Mouse (Mus musculus) kidney, adult 2 months (tissue): ENCODE data around the gene Ctbp1. TPM values are rescaled to one million over a fixed set of nuclear protein-coding genes. Genes with fewer than 3 reads are reported as not detected.

Source experiments
- DNase-seq: peaks from one replicate; pipeline ENCODE4 v3.0.0; 2021
- H3K27ac ChIP-seq: fragments of 200-500 bp; 2 replicates; pipeline ENCODE4 v1.5.1; 2012; ENCODE audit warnings: low read depth, low read length, control low read depth, inconsistent platforms; ENCODE audit not compliant: insufficient read depth
- H3K27me3 ChIP-seq: fragments of 200-500 bp; replicated peaks from 2 replicates; pipeline ENCODE4 v1.6.1; 2012; ENCODE audit warnings: mild to moderate bottlenecking, moderate library complexity, low read length, inconsistent platforms; ENCODE audit not compliant: control insufficient read depth, insufficient read depth
- H3K36me3 ChIP-seq: fragments of 200-500 bp; 2 replicates; pipeline ENCODE4 v1.6.1; 2012; ENCODE audit warnings: mild to moderate bottlenecking, moderate library complexity, low read length, inconsistent platforms; ENCODE audit not compliant: control insufficient read depth, insufficient read depth
- H3K4me1 ChIP-seq: fragments of 200-500 bp; 2 replicates; pipeline ENCODE4 v1.6.1; 2011; ENCODE audit warnings: low read length; ENCODE audit not compliant: control insufficient read depth, insufficient read depth
- H3K4me3 ChIP-seq: fragments of 200-500 bp; 2 replicates; pipeline ENCODE4 v1.5.1; 2011; ENCODE audit warnings: mild to moderate bottlenecking, low read depth, low read length, control low read depth; ENCODE audit not compliant: insufficient read depth
- CTCF ChIP-seq: fragments of 200-500 bp; conservative IDR thresholded peaks from 2 replicates; pipeline ENCODE4 v1.5.1; 2011; ENCODE audit warnings: low read depth, mild to moderate bottlenecking, control low read depth, low read length, moderate library complexity, mixed read lengths; ENCODE audit not compliant: insufficient read depth, insufficient read length
- POLR2A ChIP-seq: fragments of 200-500 bp; IDR thresholded peaks from one replicate; pipeline ENCODE4 v1.6.1; 2011; ENCODE audit warnings: low read depth, low read length, control low read depth
- WGBS: fragments of 180-500 bp; shearing (Covaris S2); methylation state at CpG from one replicate; pipeline ENCODE4 v1.1.7; 2018; 5-methylcytosine and 5-hydroxymethylcytosine counted together
- polyA plus RNA-seq: library from polyadenylated mRNA; depleted of rRNA; stranded (reverse); fragments of >200 nt; gene quantifications from 2 replicates; pipeline ENCODE4 v1.2.3, GENCODE M21; 2012

Gene Ctbp1
- polyA plus RNA-seq, 1 experiment: 209 TPM

DNA sequence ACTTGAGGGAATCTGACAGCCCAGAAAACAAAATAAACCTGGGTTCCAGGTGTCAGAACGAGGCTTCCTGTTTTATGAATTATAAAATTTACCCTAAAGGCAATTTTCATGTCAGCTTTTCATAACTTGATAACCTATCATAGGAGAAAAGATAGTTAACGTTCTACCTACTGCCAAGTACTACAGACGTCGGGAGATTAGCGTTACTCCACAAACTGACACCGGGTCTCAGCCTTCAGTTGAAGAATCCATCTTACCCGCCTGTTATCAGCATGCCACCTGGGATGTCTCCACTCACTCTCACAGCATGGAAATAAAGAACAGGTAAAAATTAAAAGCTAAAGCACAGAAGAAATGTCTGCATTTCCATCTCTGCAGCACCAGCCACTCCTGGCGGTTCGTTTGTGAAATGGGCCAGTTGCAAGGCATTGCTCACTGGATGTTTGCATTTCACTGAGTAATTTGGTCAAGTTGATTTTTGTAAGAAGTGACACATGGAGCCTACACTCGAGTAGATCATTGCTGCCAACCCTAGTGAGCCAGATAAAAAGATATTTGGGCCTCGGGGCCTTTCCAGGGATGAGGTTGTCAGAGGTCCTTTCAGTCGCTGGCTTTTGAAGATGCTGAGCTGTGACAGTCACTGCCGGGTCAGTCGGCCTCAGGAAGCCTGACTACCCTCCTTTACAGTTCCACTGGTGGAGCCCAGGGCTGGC, 66.1 kb downstream of the Ctbp1 start:
- no peak for TF ChIP-seq CTCF
- no peak for TF ChIP-seq POLR2A
- H3K27ac ChIP-seq: no peak overlapping the region
- no peaks in the 10 kb centered on the region for H3K27me3 ChIP-seq
- H3K4me3 ChIP-seq: no peak overlapping the region
- DNase-seq: no peak
- no peaks in the 10 kb centered on the region for H3K4me1 ChIP-seq
- H3K36me3 ChIP-seq: no peaks in the 10 kb centered on the region
- 79% methylated on average over 14 of the region's 14 CpGs for WGBS

DNA sequence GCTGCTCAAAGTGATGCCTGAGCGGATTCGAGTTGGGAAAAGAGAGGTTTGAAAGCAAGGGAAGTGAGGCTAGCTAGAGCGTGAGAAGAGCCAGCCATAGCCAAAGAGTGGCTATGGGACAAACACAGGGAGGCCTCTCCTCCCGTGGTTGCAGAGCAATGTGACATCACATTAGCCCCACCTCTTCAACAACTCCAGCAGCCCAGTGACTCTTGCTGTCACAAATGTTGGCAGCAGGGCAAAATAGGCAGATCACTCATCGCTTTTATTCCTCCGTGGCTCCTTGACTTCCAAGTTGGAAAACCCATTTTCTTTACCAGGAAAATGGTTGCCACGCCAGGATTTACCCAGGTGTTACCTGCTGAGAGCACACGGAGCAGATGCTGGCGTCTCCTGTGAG, 67.7 kb downstream of the Ctbp1 start:
- no peak for DNase-seq
- TF ChIP-seq POLR2A (no peak), CTCF (no peak)
- H3K27me3 ChIP-seq: no peaks in the 10 kb centered on the region
- no peak overlapping the region for H3K4me3 ChIP-seq
- no peak overlapping the region for H3K27ac ChIP-seq
- WGBS: 63% methylated on average over 9 of the region's 9 CpGs
- no peaks in the 10 kb centered on the region for H3K36me3 ChIP-seq
- H3K4me1 ChIP-seq: no peaks in the 10 kb centered on the region

DNA sequence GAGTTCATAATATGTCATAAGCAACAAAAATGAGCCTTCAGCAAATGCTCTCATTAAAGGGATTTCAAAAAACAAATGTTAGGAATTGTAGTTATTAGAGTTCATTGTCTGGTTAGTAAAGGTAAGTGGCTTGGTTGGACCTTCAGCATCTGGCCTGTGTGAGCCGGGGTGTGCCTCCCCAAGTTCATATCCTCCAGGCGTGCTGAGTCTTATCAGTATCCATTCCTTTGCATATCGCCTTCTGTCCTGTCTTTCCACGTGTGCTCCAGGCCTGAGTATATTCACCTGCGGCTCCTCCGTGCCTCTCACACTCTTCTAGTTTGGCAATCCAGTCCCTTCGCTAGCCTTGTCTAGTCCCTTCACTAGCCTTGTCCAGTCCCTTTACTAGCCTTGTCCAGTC, 68.5 kb downstream of the Ctbp1 start:
- no peaks in the 10 kb centered on the region for H3K4me1 ChIP-seq
- H3K4me3 ChIP-seq: no peak overlapping the region
- WGBS: 93% methylated on average over 7 of the region's 7 CpGs
- H3K27me3 ChIP-seq: no peaks in the 10 kb centered on the region
- no peaks in the 10 kb centered on the region for H3K36me3 ChIP-seq
- TF ChIP-seq POLR2A: no peak
- H3K27ac ChIP-seq: no peak overlapping the region
- DNase-seq: no peak

DNA sequence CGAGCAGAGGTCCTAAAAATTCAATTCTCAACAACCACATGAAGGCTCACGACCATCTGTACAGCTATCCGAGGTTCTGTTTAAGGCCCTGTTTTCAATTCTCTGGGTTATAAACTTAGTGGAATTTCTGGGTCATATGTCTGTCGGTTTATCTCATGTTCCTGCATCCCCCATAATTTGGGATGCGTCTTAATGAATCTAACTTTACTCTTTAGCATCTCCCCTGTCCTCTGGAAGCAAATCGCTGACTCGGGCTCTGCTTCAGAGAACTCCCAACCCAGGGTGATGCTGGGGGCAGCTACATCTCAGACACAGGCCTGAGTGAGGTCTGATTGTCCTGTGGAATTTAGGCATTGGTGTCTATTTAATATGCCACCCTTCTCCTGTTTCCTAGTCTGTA, 70.5 kb downstream of the Ctbp1 start:
- no peak overlapping the region for H3K27ac ChIP-seq
- no peaks in the 10 kb centered on the region for H3K36me3 ChIP-seq
- TF ChIP-seq POLR2A (no peak), CTCF (no peak)
- no peak overlapping the region for H3K4me3 ChIP-seq
- no peak for DNase-seq
- 53% methylated on average over 7 of the region's 7 CpGs for WGBS
- no peaks in the 10 kb centered on the region for H3K27me3 ChIP-seq
- no peaks in the 10 kb centered on the region for H3K4me1 ChIP-seq

DNA sequence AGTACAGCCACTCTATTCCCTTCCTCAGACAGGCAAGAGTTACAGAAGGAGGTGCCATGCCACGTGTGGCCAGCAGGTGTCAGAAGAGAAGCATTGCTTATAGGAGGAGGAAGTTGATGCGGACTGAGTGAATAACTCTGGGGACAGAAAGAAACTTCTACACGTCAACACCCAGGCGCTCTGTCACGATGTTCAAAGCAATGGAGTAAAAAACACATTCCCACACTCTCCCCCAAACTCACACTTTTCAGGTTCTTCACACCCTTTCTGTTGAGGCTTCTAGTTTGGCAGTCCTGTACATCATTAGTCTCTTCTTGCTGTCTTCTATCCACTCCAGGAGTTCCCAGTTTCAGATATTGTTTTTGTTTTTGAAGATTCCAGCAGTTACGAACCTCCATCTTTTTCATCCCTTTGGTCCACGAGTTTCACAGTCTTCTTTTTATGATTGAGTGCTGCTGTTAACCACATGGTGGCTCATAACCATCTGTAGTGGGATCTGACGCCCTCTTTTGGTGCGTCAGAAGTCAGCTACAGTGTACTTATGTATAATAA, 71.0 kb downstream of the Ctbp1 start:
- Histone ChIP-seq H3K36me3 (no peaks in the 10 kb centered on the region), H3K4me3 (no peak overlapping the region), H3K27ac (no peak overlapping the region), H3K4me1 (no peaks in the 10 kb centered on the region), H3K27me3 (no peaks in the 10 kb centered on the region)
- 8% methylated on average over 9 of the region's 9 CpGs for WGBS
- peak; percentile 84 for DNase-seq
- peak; percentile 99 for TF ChIP-seq CTCF
- no peak for TF ChIP-seq POLR2A

DNA sequence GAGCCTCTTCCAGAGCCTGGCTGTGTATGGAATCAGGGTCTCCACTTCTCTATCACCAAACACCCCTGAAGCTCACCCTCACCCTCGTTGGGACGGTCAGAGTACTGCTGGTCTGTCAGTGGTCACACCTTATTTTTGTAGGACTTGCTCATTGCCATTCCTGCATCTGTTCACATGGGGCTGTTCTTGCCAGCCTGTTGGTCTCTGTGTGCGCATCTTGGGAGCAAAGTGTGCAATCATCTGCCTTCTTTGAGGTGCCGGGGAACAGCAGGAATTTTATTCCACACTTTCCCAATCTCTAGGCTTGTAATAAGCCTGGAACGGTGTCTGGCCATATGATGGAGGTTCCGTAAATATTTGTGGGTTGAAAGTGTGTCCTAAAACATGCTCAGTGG, 71.6 kb downstream of the Ctbp1 start:
- H3K36me3 ChIP-seq: no peaks in the 10 kb centered on the region
- DNase-seq: no peak
- TF ChIP-seq CTCF (no peak), POLR2A (no peak)
- H3K27me3 ChIP-seq: no peaks in the 10 kb centered on the region
- 79% methylated on average over 6 of the region's 6 CpGs for WGBS
- no peak overlapping the region for H3K27ac ChIP-seq
- H3K4me3 ChIP-seq: no peak overlapping the region
- H3K4me1 ChIP-seq: no peaks in the 10 kb centered on the region

DNA sequence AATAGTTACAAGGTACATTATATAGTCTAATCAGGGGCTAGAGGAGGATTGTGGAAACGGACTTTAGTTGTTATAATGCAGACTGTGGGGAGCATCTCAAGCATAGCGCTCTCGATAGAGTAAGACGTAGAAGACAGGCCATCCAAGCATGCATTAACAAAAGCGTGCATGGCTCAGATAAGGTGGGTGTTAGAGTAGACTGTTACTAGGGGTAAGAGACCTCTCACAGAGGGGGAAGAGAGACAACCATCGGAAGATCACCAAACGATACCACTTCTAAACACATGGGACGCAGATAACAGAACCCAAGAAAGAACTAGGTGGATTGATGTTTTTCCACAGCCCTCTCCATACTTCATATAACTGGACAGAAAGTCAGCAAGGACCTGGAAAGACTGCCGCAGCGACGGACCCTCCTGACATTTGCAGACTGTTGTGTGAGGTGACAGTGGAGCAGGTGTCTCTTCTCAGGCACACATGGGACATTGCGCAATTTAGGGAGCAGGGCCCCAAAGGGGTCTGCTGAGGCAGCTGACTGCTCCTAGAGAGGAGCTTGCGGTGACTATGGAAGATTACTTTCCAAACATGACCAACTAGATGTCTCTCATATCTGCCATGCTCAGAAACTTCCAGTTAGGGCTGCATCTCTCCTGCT, 72.2 kb downstream of the Ctbp1 start:
- Histone ChIP-seq H3K4me1 (no peaks in the 10 kb centered on the region), H3K4me3 (no peak overlapping the region), H3K27me3 (no peaks in the 10 kb centered on the region), H3K27ac (no peak overlapping the region), H3K36me3 (no peaks in the 10 kb centered on the region)
- no peak for DNase-seq
- WGBS: 80% methylated on average over 13 of the region's 13 CpGs
- TF ChIP-seq CTCF: no peak
- TF ChIP-seq POLR2A: no peak
